Mouse (Mus musculus) heart, adult 2 months (tissue): ENCODE data around the gene Tmem98. TPM values are rescaled to one million over a fixed set of nuclear protein-coding genes. Genes with fewer than 3 reads are reported as not detected.

Source experiments
- DNase-seq, 2 experiments: peaks; one replicate each; pipeline ENCODE4 v3.0.0; 2021
- H3K27ac ChIP-seq: fragments of 200-600 bp; 2 replicates; pipeline ENCODE4 v1.8.1; 2022
- H3K27me3 ChIP-seq: fragments of 200-500 bp; 2 replicates; pipeline ENCODE4 v1.6.1; 2012; ENCODE audit warnings: mild to moderate bottlenecking, low read length, inconsistent platforms, mixed read lengths; ENCODE audit not compliant: control insufficient read depth, insufficient read depth
- H3K36me3 ChIP-seq: fragments of 200-500 bp; 2 replicates; pipeline ENCODE4 v1.6.1; 2012; ENCODE audit warnings: low read length, inconsistent platforms; ENCODE audit not compliant: control insufficient read depth, insufficient read depth
- H3K4me1 ChIP-seq: fragments of 200-500 bp; 2 replicates; pipeline ENCODE4 v1.6.1; 2011; ENCODE audit warnings: low read length; ENCODE audit not compliant: control insufficient read depth, insufficient read depth
- H3K4me3 ChIP-seq: fragments of 200-600 bp; 2 replicates; pipeline ENCODE4 v1.8.1; 2022
- H3K79me2 ChIP-seq: fragments of 200-500 bp; replicated peaks from 2 replicates; pipeline ENCODE4 v1.6.1; 2012; ENCODE audit warnings: mild to moderate bottlenecking, inconsistent platforms, low read length, moderate library complexity, mixed read lengths; ENCODE audit not compliant: control insufficient read depth, insufficient read depth
- H3K9ac ChIP-seq: fragments of 200-500 bp; 2 replicates; pipeline ENCODE4 v1.6.1; 2012; ENCODE audit warnings: low read depth, mild to moderate bottlenecking, control low read depth, inconsistent platforms, low read length, mixed read lengths
- CTCF ChIP-seq: fragments of 200-600 bp; IDR thresholded peaks from 2 replicates; pipeline ENCODE4 v1.8.1; 2022; ENCODE audit warnings: antibody characterized with exemption, mild to moderate bottlenecking, moderate library complexity
- EP300 ChIP-seq: fragments of 200-500 bp; IDR thresholded peaks from 2 replicates; pipeline ENCODE4 v1.6.1; 2011; ENCODE audit warnings: low read depth, low read length, control low read depth; ENCODE audit not compliant: insufficient read depth
- POLR2A ChIP-seq: fragments of 200-500 bp; IDR thresholded peaks from 2 replicates; pipeline ENCODE4 v1.6.1; 2011; ENCODE audit warnings: mild to moderate bottlenecking, low read depth, low read length, control low read depth; ENCODE audit not compliant: insufficient read depth
- WGBS: fragments of 180-500 bp; shearing (Covaris S2); methylation state at CpG from one replicate; pipeline ENCODE4 v1.1.7; 2018; 5-methylcytosine and 5-hydroxymethylcytosine counted together
- intact Hi-C: fragments of 180-260 bp; cut with DNase I; formaldehyde crosslinking; loops from one replicate; pipeline ENCODE4 v1.15.1; 2025
- polyA plus RNA-seq: library from polyadenylated mRNA; depleted of rRNA; stranded (reverse); fragments of >200 nt; gene quantifications from 2 replicates; pipeline ENCODE4 v1.2.3, GENCODE M21; 2012
- total RNA-seq, 2 experiments: library from RNA; stranded (reverse); gene quantifications; 2 replicates each; pipeline ENCODE4 v1.2.3; 2021

Tmem98 gene
- total and polyA plus RNA-seq, 3 experiments = 11.2 to 29.3 (median 12.8) TPM

DNA sequence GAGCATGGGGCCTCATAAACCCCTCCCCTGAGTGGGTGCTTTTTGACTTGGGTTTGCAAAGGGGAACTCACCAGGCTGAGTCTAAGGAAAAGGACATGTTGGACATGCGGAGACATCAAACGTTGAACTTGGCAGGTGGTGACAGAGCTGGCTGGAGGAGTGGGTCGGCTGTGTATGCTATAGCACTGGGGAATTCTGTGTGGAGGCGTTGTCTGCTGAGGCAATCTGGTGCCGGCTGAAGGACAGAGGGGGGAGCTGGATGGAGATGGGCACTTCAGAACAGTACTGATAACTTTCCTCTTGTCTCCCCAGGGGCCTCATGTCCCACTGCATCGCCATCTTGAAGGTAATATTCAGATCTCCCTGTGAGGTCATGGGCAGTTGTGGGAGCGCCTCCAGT, 5.4 kb downstream of the Tmem98 start:
- TF ChIP-seq EP300 (no peak), POLR2A (no peak), CTCF (no peak)
- Histone ChIP-seq H3K27ac (no peak overlapping the region), H3K9ac (no peak overlapping the region), H3K36me3 (no peaks in the 10 kb centered on the region), H3K27me3 (no peaks in the 10 kb centered on the region), H3K4me3 (no peak overlapping the region), H3K79me2 (no peaks in the 10 kb centered on the region), H3K4me1 (peaks cover 11% of the 10 kb centered on the region)
- DNase-seq = no peak
- intact Hi-C loops = loop anchor here (10.0 kb wide), 1 partner anchor 201 kb away; no protein-coding TSS in a partner anchor
- WGBS = 75% methylated on average over 7 of the region's 7 CpGs

GRCm38 (mm10) chr11:80818060-80818697, 8.2 kb downstream of the Tmem98 start:
- Histone ChIP-seq H3K79me2 (no peaks in the 10 kb centered on the region), H3K27ac (peak overlapping the region; percentile 42), H3K36me3 (no peaks in the 10 kb centered on the region), H3K9ac (no peak overlapping the region), H3K27me3 (no peaks in the 10 kb centered on the region), H3K4me1 (peaks cover 8% of the 10 kb centered on the region), H3K4me3 (0 out of 2 replicates have a peak overlapping the region, but pooled peaks have one; percentile 11)
- TF ChIP-seq CTCF (peak; percentile 96), POLR2A (no peak), EP300 (peak; percentile 91)
- peak; percentile 79 for DNase-seq
- intact Hi-C loops = loop anchor here (1.0 to 10.0 kb wide), 2 partner anchors 122 to 203 kb away; no protein-coding TSS in a partner anchor
- 29% methylated on average over 11 of the region's 11 CpGs for WGBS

- TF ChIP-seq CTCF (no peak), POLR2A (no peak), EP300 (no peak)
- intact Hi-C loops = loop anchor here (5.0 kb wide), 1 partner anchor 712 kb away; no protein-coding TSS in a partner anchor
- no peaks in the 10 kb centered on the region for H3K79me2 ChIP-seq
- no peak for DNase-seq
- H3K27me3 ChIP-seq = no peaks in the 10 kb centered on the region
- no peak overlapping the region for H3K9ac ChIP-seq
- H3K4me1 ChIP-seq = peaks cover 8% of the 10 kb centered on the region
- no peaks in the 10 kb centered on the region for H3K36me3 ChIP-seq
- no peak overlapping the region for H3K27ac ChIP-seq
- H3K4me3 ChIP-seq = no peak overlapping the region
- WGBS = 95% methylated on average over 3 of the region's 3 CpGs
Observed at GRCm38 (mm10) chr11:80820085-80820484, 10.1 kb downstream of the Tmem98 start.

GRCm38 (mm10) chr11:80821296-80821695, 11.3 kb downstream of the Tmem98 start:
- peak; percentile 42; the same call in 1 of the 2 replicates for TF ChIP-seq POLR2A
- TF ChIP-seq CTCF = peak; percentile 56
- TF ChIP-seq EP300 = peak; percentile 45; the same call in 1 of the 2 replicates
- peak overlapping the region; percentile 74 for H3K27ac ChIP-seq
- H3K4me1 ChIP-seq = peaks cover 8% of the 10 kb centered on the region
- intact Hi-C loops = loop anchor here (5.0 kb wide), 1 partner anchor 711 kb away; no protein-coding TSS in a partner anchor
- peak; percentile 54 to 61 for DNase-seq
- peak overlapping the region; percentile 25; the same call in 1 of the 2 replicates for H3K4me3 ChIP-seq
- 39% methylated on average over 14 of the region's 14 CpGs for WGBS
- no peaks in the 10 kb centered on the region for H3K36me3 ChIP-seq
- no peaks in the 10 kb centered on the region for H3K27me3 ChIP-seq
- no peaks in the 10 kb centered on the region for H3K79me2 ChIP-seq
- no peak overlapping the region; the same call in 1 of the 2 replicates for H3K9ac ChIP-seq

DNA sequence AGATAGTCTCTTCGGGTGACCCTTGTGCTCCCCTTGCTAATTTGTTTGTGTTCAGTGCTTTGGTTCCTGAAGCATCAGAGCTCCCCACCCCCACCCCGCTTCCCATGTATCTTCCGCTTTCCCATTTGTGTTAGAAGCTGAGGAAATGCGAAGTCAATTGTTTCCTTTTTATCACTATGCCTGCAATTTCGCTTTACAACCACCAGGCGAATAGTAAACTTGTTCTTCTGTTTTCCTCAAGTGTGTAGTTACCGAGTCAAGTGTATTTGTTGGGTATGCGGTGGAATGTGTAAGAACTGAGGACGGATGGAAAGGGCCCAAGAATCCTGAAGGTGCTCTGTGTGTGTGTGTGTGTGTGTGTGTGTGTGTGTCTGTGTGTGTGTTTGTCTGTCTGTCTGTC, 11.8 kb downstream of the Tmem98 start:
- Histone ChIP-seq H3K36me3 (no peaks in the 10 kb centered on the region), H3K79me2 (no peaks in the 10 kb centered on the region), H3K4me1 (peaks cover 8% of the 10 kb centered on the region), H3K27me3 (no peaks in the 10 kb centered on the region), H3K27ac (peak overlapping the region; percentile 74), H3K4me3 (peak overlapping the region; percentile 25; the same call in 1 of the 2 replicates), H3K9ac (no peak overlapping the region)
- intact Hi-C loops = loop anchor here (2.0 to 5.0 kb wide), 2 partner anchors 51 to 711 kb away; no protein-coding TSS in a partner anchor
- 53% methylated on average over 9 of the region's 9 CpGs for WGBS
- DNase-seq = no peak
- no peak for TF ChIP-seq EP300
- peak; percentile 34; the same call in 1 of the 2 replicates for TF ChIP-seq CTCF

GRCm38 (mm10) chr11:80835395-80835794, 25.4 kb downstream of the Tmem98 start:
- WGBS = 78% methylated on average over 2 of the region's 2 CpGs
- Histone ChIP-seq H3K36me3 (no peaks in the 10 kb centered on the region), H3K9ac (no peak overlapping the region), H3K27ac (no peak overlapping the region), H3K27me3 (no peaks in the 10 kb centered on the region), H3K4me3 (no peak overlapping the region), H3K79me2 (no peaks in the 10 kb centered on the region), H3K4me1 (no peaks in the 10 kb centered on the region)
- TF ChIP-seq POLR2A (no peak), EP300 (no peak), CTCF (no peak)
- no peak for DNase-seq
- intact Hi-C loops = no loop called here
